In genomic region chr9:104627816-104628215, GRCm38 (mm10) we compare ENCODE assay signal across 22 mouse cellular contexts.
DNase-seq lines count a peak whose midpoint lies in the region; ATAC-seq and TF ChIP-seq lines count a peak whose summit lies in the region.
"Had no signal": no experiment of that assay in that cellular context is flagged by ENCODE, and none has a peak within 500 bp of the region (broad histone marks: within the 10 kb centered on the region; RNA-seq: fewer than 3 reads in every experiment).

No protein-coding gene starts in this region.

- H3K4me3 ChIP-seq in forebrain, embryonic 14.5 days (ENCODE audit: low read depth, low read length) = no peak overlapping the region
- no peak overlapping the region for H3K4me3 ChIP-seq in forebrain, embryonic 11.5 days (ENCODE audit: low read depth, low read length)
- H3K4me3 ChIP-seq in kidney, postnatal 0 days (replicated peaks; ENCODE audit: low read depth, low read length) = no peak overlapping the region
- H3K4me3 ChIP-seq: embryonic facial prominence, embryonic 10.5 days; embryonic facial prominence, embryonic 12.5 days; forebrain, embryonic 13.5 days had no signal

- H3K27ac ChIP-seq in forebrain, embryonic 14.5 days (ENCODE audit: low read depth, low read length) = no peak overlapping the region
- H3K27ac ChIP-seq in forebrain, embryonic 11.5 days (ENCODE audit: low read depth, low read length) = no peak overlapping the region
- no peak overlapping the region for H3K27ac ChIP-seq in kidney, postnatal 0 days
- H3K27ac ChIP-seq: embryonic facial prominence, embryonic 10.5 days; embryonic facial prominence, embryonic 12.5 days; forebrain, embryonic 13.5 days had no signal

- ATAC-seq in forebrain, embryonic 14.5 days = no peak
- ATAC-seq in forebrain, embryonic 11.5 days (replicated peaks; ENCODE audit: low FRiP score) = no peak
- ATAC-seq in kidney, postnatal 0 days (replicated peaks; ENCODE audit: low FRiP score, low read depth) = no peak
- ATAC-seq: activated CD4-positive, CD25-positive, alpha-beta regulatory T cell, adult 4 months; CD4-positive, CD25-positive, alpha-beta regulatory T cell, adult 4 months; forebrain, embryonic 13.5 days; forebrain, embryonic 16.5 days; Patski had no signal

- H3K36me3 ChIP-seq in forebrain, embryonic 14.5 days (ENCODE audit: control insufficient read depth, insufficient read depth, low read length) = no peaks in the 10 kb centered on the region
- H3K36me3 ChIP-seq in forebrain, embryonic 11.5 days (ENCODE audit: control insufficient read depth, insufficient read depth, low read length) = no peaks in the 10 kb centered on the region
- no peaks in the 10 kb centered on the region for H3K36me3 ChIP-seq in kidney, postnatal 0 days (ENCODE audit: insufficient read depth, low read length)
- H3K36me3 ChIP-seq: embryonic facial prominence, embryonic 10.5 days; embryonic facial prominence, embryonic 12.5 days; G1E had no signal

- H3K27me3 ChIP-seq in forebrain, embryonic 14.5 days (replicated peaks; ENCODE audit: control insufficient read depth, insufficient read depth, low read length) = no peaks in the 10 kb centered on the region
- no peaks in the 10 kb centered on the region for H3K27me3 ChIP-seq in forebrain, embryonic 11.5 days (ENCODE audit: control insufficient read depth, insufficient read depth, low read length)
- H3K27me3 ChIP-seq in kidney, postnatal 0 days (ENCODE audit: insufficient read depth, low read length) = no peaks in the 10 kb centered on the region
- H3K27me3 ChIP-seq: embryonic facial prominence, embryonic 12.5 days; forebrain, embryonic 13.5 days; Patski had no signal

- no peak overlapping the region for H3K4me2 ChIP-seq in forebrain, embryonic 14.5 days (ENCODE audit: low read length)
- no peak overlapping the region for H3K4me2 ChIP-seq in forebrain, embryonic 11.5 days (ENCODE audit: low read depth, low read length, severe bottlenecking)
- no peak overlapping the region for H3K4me2 ChIP-seq in kidney, postnatal 0 days (ENCODE audit: low read length)
- H3K4me2 ChIP-seq: embryonic facial prominence, embryonic 12.5 days; forebrain, embryonic 13.5 days had no signal

- H3K9ac ChIP-seq in forebrain, embryonic 14.5 days (ENCODE audit: low read length) = no peak overlapping the region
- no peak overlapping the region for H3K9ac ChIP-seq in forebrain, embryonic 11.5 days (ENCODE audit: low read length)
- H3K9ac ChIP-seq in kidney, postnatal 0 days (ENCODE audit: low read depth, low read length) = no peak overlapping the region
- H3K9ac ChIP-seq: embryonic facial prominence, embryonic 12.5 days; forebrain, embryonic 13.5 days had no signal

- peak; percentile 50 for DNase-seq in forebrain, embryonic 14.5 days (ENCODE audit: low spot score)
- no peak for DNase-seq in forebrain, embryonic 11.5 days (ENCODE audit: low spot score)
- peak; percentile 1 for DNase-seq in kidney, postnatal 0 days (ENCODE audit: low spot score)
- no peak for DNase-seq in kidney, postnatal 25 days
- no peak for DNase-seq in urinary bladder, postnatal 25 days (ENCODE audit: low spot score)
- DNase-seq: adrenal gland, adult 8-10 months; adrenal gland, postnatal 14 days; adrenal gland, postnatal 36 days; B cell, adult 2 months; cerebellum, adult 11-12 months; cerebellum, adult 2 months; cerebellum, adult 9-10 months; cerebellum, postnatal 10 days; cerebellum, postnatal 25 days had no signal

- 58% methylated on average over 7 of the region's 7 CpGs for WGBS in forebrain, embryonic 14.5 days
- 82% methylated on average over 7 of the region's 7 CpGs for WGBS in forebrain, embryonic 11.5 days
- WGBS in kidney, postnatal 0 days = 40% methylated on average over 7 of the region's 7 CpGs

- no peaks in the 10 kb centered on the region for H3K4me1 ChIP-seq in forebrain, embryonic 14.5 days (ENCODE audit: control insufficient read depth, insufficient read depth, low read length)
- no peaks in the 10 kb centered on the region for H3K4me1 ChIP-seq in forebrain, embryonic 11.5 days (replicated peaks; ENCODE audit: control insufficient read depth, insufficient read depth, low read length)
- no peaks in the 10 kb centered on the region for H3K4me1 ChIP-seq in kidney, postnatal 0 days (replicated peaks; ENCODE audit: insufficient read depth, low read length)
- H3K4me1 ChIP-seq: embryonic facial prominence, embryonic 10.5 days; embryonic facial prominence, embryonic 12.5 days; forebrain, embryonic 13.5 days had no signal

- no peaks in the 10 kb centered on the region for H3K9me3 ChIP-seq in forebrain, embryonic 14.5 days (replicated peaks; ENCODE audit: control insufficient read depth, low read length)
- no peaks in the 10 kb centered on the region for H3K9me3 ChIP-seq in forebrain, embryonic 11.5 days (ENCODE audit: control insufficient read depth, low read length)
- no peaks in the 10 kb centered on the region for H3K9me3 ChIP-seq in kidney, postnatal 0 days (replicated peaks; ENCODE audit: low read length)
- H3K9me3 ChIP-seq: embryonic facial prominence, embryonic 10.5 days; embryonic facial prominence, embryonic 12.5 days; forebrain, embryonic 13.5 days had no signal

- TF ChIP-seq CTCF in kidney, postnatal 0 days (IDR thresholded peaks at IDR 0.05; ENCODE audit: low read depth) = no peak

Comparison
In these comparisons a context has a peak if more than half of its experiments do, and no peak if none do; other contexts are left out.
1. DNase-seq: peak in forebrain, embryonic 14.5 days (single experiment) and kidney, postnatal 0 days (single experiment); none in forebrain, embryonic 11.5 days (single experiment), kidney, postnatal 25 days (0 of 2) and urinary bladder, postnatal 25 days (single experiment).